8 mouse cellular contexts compared by ENCODE assay signal in the genomic region with DNA sequence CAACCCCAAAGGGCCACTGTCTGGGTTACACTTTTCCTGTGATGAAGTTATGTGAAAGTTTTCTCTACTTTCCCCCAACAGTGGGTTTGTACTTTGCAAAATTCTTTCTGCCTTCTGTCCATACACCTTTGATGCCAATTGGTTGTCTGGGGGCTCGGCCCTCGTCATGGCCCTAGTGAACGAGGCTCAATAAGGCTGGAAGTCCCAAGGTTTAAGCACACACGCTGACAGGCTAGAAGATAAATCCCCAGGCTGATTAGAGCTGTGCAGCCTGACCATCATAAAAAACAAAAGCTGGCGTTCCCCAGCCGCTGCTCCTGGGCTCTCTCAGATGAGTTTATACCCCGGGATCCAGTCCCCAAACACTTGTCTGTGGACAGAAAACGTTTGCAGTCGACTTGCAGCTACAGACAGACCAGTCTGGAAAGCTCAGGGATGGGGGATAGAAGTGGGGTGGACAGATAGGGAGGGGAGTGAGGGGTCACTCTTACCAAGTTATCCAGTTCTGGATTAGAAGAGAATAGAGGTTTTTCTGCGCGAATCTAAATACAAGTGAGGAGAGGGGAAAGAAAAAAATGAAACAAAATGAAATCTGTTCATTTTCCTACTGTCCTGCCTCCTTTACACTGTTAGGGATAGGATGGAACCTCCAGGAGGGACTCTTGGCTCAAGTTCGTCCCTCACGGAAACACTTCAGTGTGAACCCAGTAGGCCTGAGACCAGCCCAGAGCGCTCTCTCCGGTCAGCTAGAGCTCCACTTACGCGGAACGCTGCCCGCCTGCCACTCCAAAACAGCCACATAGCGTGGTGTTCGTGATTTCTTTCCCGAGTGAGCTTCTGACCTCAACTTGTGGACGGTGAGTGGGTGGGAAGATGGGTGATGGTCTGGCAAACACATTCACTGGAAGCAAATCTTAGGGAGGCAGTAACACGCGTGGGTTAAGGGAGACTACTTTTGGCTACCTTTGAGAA. TPM values are rescaled to one million over a fixed set of nuclear protein-coding genes. Genes with fewer than 3 reads are reported as not detected.
DNase-seq lines count a peak whose midpoint lies in the region; ATAC-seq and TF ChIP-seq lines count a peak whose summit lies in the region.

No protein-coding gene starts in this region.

- no peak for TF ChIP-seq CTCF in liver, embryonic 14.5 days (IDR thresholded peaks at IDR 0.05; ENCODE audit: low read depth)

- 26% methylated on average over 25 of the region's 25 CpGs for WGBS in liver, embryonic 14.5 days (ENCODE audit: insufficient replicate concordance)

- DNase-seq in kidney, adult 18-20 months, result peak; percentile 13
- no peak for DNase-seq in kidney, adult 11 months
- DNase-seq in embryo, embryonic 10.5 days (ENCODE audit: low spot score), result peak; percentile 77
- peak; percentile 74 to 76 for DNase-seq in heart, postnatal 10 days
- no peak for DNase-seq in liver, embryonic 14.5 days (ENCODE audit: low read depth in 3 of 3, low spot score in 3 of 3)
- peak; percentile 67 for DNase-seq in retina, embryonic 14.5 days (ENCODE audit: low spot score)
- DNase-seq in layer of hippocampus, adult 9-10 months (ENCODE audit: low spot score), result no peak
- no peak for DNase-seq in left cerebral cortex, postnatal 10 days (ENCODE audit: extremely low spot score in 1 of 2, low spot score in 2 of 2)

- H3K9me3 ChIP-seq in liver, embryonic 14.5 days (ENCODE audit: control insufficient read depth, low read length), result no peaks in the 10 kb centered on the region

- H3K4me2 ChIP-seq in liver, embryonic 14.5 days (ENCODE audit: low read depth), result peak overlapping the region; percentile 77

- no peak for TF ChIP-seq EP300 in liver, embryonic 14.5 days (IDR thresholded peaks at IDR 0.05; ENCODE audit: low read depth)

- H3K36me3 ChIP-seq in liver, embryonic 14.5 days (replicated peaks; ENCODE audit: control insufficient read depth, insufficient read depth, low read depth), result no peaks in the 10 kb centered on the region

- peaks cover 38% of the 10 kb centered on the region for H3K27me3 ChIP-seq in liver, embryonic 14.5 days (ENCODE audit: control insufficient read depth, insufficient read depth, low read length)

- peaks cover 0 to 3% of the 10 kb centered on the region in 2 experiments; a peak in 1 of 4 replicates for H3K4me1 ChIP-seq in liver, embryonic 14.5 days (replicated peaks; ENCODE audit: control insufficient read depth in 2 of 2, insufficient read depth in 2 of 2, low read length in 1 of 2)

- intact Hi-C loops in heart, postnatal 10 days (cut with DNase I), result no loop called here
- intact Hi-C loops in left cerebral cortex, postnatal 10 days (cut with DNase I), result no loop called here

- 0 out of 2 replicates have a peak overlapping the region, but pooled peaks have one; percentile 13 for H3K9ac ChIP-seq in liver, embryonic 14.5 days (replicated peaks)

- H3K27ac ChIP-seq in liver, embryonic 14.5 days, result no peak overlapping the region

- no peak for ATAC-seq in liver, embryonic 14.5 days (ENCODE audit: insufficient read depth)

- H3K4me3 ChIP-seq in liver, embryonic 14.5 days (ENCODE audit: insufficient read depth in 1 of 2, low read depth in 2 of 2, low read length in 2 of 2), result peak overlapping the region; percentile 10 to 42; a peak in 3 of 4 replicates

RNA-seq across cellular contexts. Expression of gene Meis1, which starts 5.4 kb away (rescaled TPM):
- total RNA-seq in heart, postnatal 10 days (2021), result 10 to 100 TPM; 26.9 to 44.1 TPM
- polyA plus RNA-seq in liver, embryonic 14.5 days (2012; rRNA removed), result 4.8 and 6.2 TPM in 2 replicates
- polyA plus RNA-seq in liver, embryonic 14.5 days (2014; fragmentation: Nextera tagmentation; extraction: Ambion mirVana), result 5.6 and 5.8 TPM in 2 replicates
- total RNA-seq in left cerebral cortex, postnatal 10 days (2021), result 1 to 10 TPM; 4.0 to 6.9 TPM

Comparison
In these comparisons a context has a peak if more than half of its experiments do, and no peak if none do; other contexts are left out.
1. DNase-seq: peak in kidney, adult 18-20 months (single experiment), embryo, embryonic 10.5 days (single experiment), heart, postnatal 10 days (2 of 2) and retina, embryonic 14.5 days (single experiment); none in kidney, adult 11 months (single experiment), liver, embryonic 14.5 days (0 of 3), layer of hippocampus, adult 9-10 months (single experiment) and left cerebral cortex, postnatal 10 days (0 of 2).